Mouse (Mus musculus): ENCODE data around the gene Pkd1l1. TPM values are rescaled to one million over a fixed set of nuclear protein-coding genes. Genes with fewer than 3 reads are reported as not detected.

Pkd1l1 gene
- polyA plus RNA-seq, 1 experiment from 2014 or later, result 0.10 TPM

- 76% methylated on average over 8 of the region's 8 CpGs for WGBS
- no peak overlapping the region for H3K9ac ChIP-seq
- no peak for ATAC-seq (ENCODE audit: borderline replicate concordance, extremely low read depth, low FRiP score, low TSS enrichment)
- no peak overlapping the region for H3K4me2 ChIP-seq
- H3K4me1 ChIP-seq, result no peaks in the 10 kb centered on the region
- H3K27me3 ChIP-seq, result no peaks in the 10 kb centered on the region
- no peaks in the 10 kb centered on the region for H3K36me3 ChIP-seq
- no peaks in the 10 kb centered on the region for H3K9me3 ChIP-seq
- H3K4me3 ChIP-seq, result no peak overlapping the region
- no peak overlapping the region for H3K27ac ChIP-seq
Observed at GRCm38 (mm10) chr11:8916081-8916671, 56.9 kb downstream of the Pkd1l1 start.

GRCm38 (mm10) chr11:8882793-8883192 lies 90.3 kb downstream of the Pkd1l1 start:
- Histone ChIP-seq H3K9ac (no peak overlapping the region), H3K4me1 (no peaks in the 10 kb centered on the region), H3K27ac (no peak overlapping the region), H3K4me2 (no peak overlapping the region), H3K36me3 (no peaks in the 10 kb centered on the region), H3K4me3 (no peak overlapping the region), H3K27me3 (no peaks in the 10 kb centered on the region), H3K9me3 (no peaks in the 10 kb centered on the region)
- peak; percentile 73; the same call in 1 of the 2 replicates for ATAC-seq (ENCODE audit: borderline replicate concordance, extremely low read depth, low FRiP score, low TSS enrichment)
- WGBS, result 55% methylated on average over 4 of the region's 4 CpGs

- Histone ChIP-seq H3K9ac (no peak overlapping the region), H3K4me3 (no peak overlapping the region), H3K4me1 (no peaks in the 10 kb centered on the region), H3K36me3 (no peaks in the 10 kb centered on the region), H3K4me2 (no peak overlapping the region), H3K27ac (no peak overlapping the region), H3K9me3 (no peaks in the 10 kb centered on the region), H3K27me3 (no peaks in the 10 kb centered on the region)
- ATAC-seq (ENCODE audit: borderline replicate concordance, extremely low read depth, low FRiP score, low TSS enrichment), result no peak
- 70% methylated on average over 2 of the region's 2 CpGs for WGBS
Observed at GRCm38 (mm10) chr11:8881521-8881920, 91.5 kb downstream of the Pkd1l1 start.

GRCm38 (mm10) chr11:8870115-8870514 lies 103.0 kb downstream of the Pkd1l1 start:
- Histone ChIP-seq H3K27ac (no peak overlapping the region), H3K4me1 (no peaks in the 10 kb centered on the region), H3K27me3 (no peaks in the 10 kb centered on the region), H3K36me3 (no peaks in the 10 kb centered on the region), H3K9ac (no peak overlapping the region), H3K4me3 (no peak overlapping the region), H3K9me3 (no peaks in the 10 kb centered on the region), H3K4me2 (no peak overlapping the region)
- ATAC-seq (ENCODE audit: borderline replicate concordance, extremely low read depth, low FRiP score, low TSS enrichment), result 0 out of 2 replicates have a peak, but pooled peaks have one; percentile 12
- 85% methylated on average over 5 of the region's 5 CpGs for WGBS

GRCm38 (mm10) chr11:8866021-8866420 lies 107.0 kb downstream of the Pkd1l1 start:
- Histone ChIP-seq H3K36me3 (no peaks in the 10 kb centered on the region), H3K27ac (no peak overlapping the region), H3K9me3 (no peaks in the 10 kb centered on the region), H3K4me2 (no peak overlapping the region), H3K27me3 (no peaks in the 10 kb centered on the region), H3K9ac (no peak overlapping the region), H3K4me1 (no peaks in the 10 kb centered on the region), H3K4me3 (no peak overlapping the region)
- no peak for ATAC-seq (ENCODE audit: borderline replicate concordance, extremely low read depth, low FRiP score, low TSS enrichment)
- 96% methylated on average over 7 of the region's 7 CpGs for WGBS

- Histone ChIP-seq H3K9me3 (no peaks in the 10 kb centered on the region), H3K4me2 (no peak overlapping the region), H3K9ac (no peak overlapping the region), H3K36me3 (no peaks in the 10 kb centered on the region), H3K27me3 (no peaks in the 10 kb centered on the region), H3K27ac (no peak overlapping the region), H3K4me3 (no peak overlapping the region), H3K4me1 (peaks cover 6% of the 10 kb centered on the region; the same call in 1 of the 2 replicates)
- 72% methylated on average over 8 of the region's 8 CpGs for WGBS
- no peak for ATAC-seq (ENCODE audit: borderline replicate concordance, extremely low read depth, low FRiP score, low TSS enrichment)
Observed at GRCm38 (mm10) chr11:8863955-8864675, 109.0 kb downstream of the Pkd1l1 start.

- ATAC-seq (ENCODE audit: borderline replicate concordance, extremely low read depth, low FRiP score, low TSS enrichment), result no peak
- H3K4me2 ChIP-seq, result no peak overlapping the region
- WGBS, result 85% methylated on average over 4 of the region's 4 CpGs
Observed at GRCm38 (mm10) chr11:8862426-8862825, 110.6 kb downstream of the Pkd1l1 start.

GRCm38 (mm10) chr11:8861978-8862377 lies 111.1 kb downstream of the Pkd1l1 start:
- no peak overlapping the region for H3K4me3 ChIP-seq
- no peak overlapping the region for H3K9ac ChIP-seq
- WGBS, result 83% methylated on average over 4 of the region's 4 CpGs
- ATAC-seq (ENCODE audit: borderline replicate concordance, extremely low read depth, low FRiP score, low TSS enrichment), result no peak
- H3K27ac ChIP-seq, result no peak overlapping the region
- no peak overlapping the region for H3K4me2 ChIP-seq
- no peaks in the 10 kb centered on the region for H3K9me3 ChIP-seq
- peaks cover 6% of the 10 kb centered on the region; the same call in 1 of the 2 replicates for H3K4me1 ChIP-seq
- no peaks in the 10 kb centered on the region for H3K36me3 ChIP-seq
- H3K27me3 ChIP-seq, result no peaks in the 10 kb centered on the region

More at GRCm38 (mm10) chr11:8862426-8862825, 110.6 kb downstream of the Pkd1l1 start:
- Histone ChIP-seq H3K4me3 (no peak overlapping the region), H3K36me3 (no peaks in the 10 kb centered on the region), H3K9me3 (no peaks in the 10 kb centered on the region), H3K4me1 (peaks cover 6% of the 10 kb centered on the region; the same call in 1 of the 2 replicates), H3K27ac (no peak overlapping the region), H3K9ac (no peak overlapping the region), H3K27me3 (no peaks in the 10 kb centered on the region)

- Histone ChIP-seq H3K9ac (no peak overlapping the region), H3K36me3 (no peaks in the 10 kb centered on the region), H3K4me3 (no peak overlapping the region), H3K4me2 (no peak overlapping the region), H3K27me3 (no peaks in the 10 kb centered on the region), H3K4me1 (peaks cover 6% of the 10 kb centered on the region; the same call in 1 of the 2 replicates), H3K9me3 (no peaks in the 10 kb centered on the region), H3K27ac (no peak overlapping the region)
- 32% methylated on average over 3 of the region's 3 CpGs for WGBS
- ATAC-seq (ENCODE audit: borderline replicate concordance, extremely low read depth, low FRiP score, low TSS enrichment), result no peak
Observed at GRCm38 (mm10) chr11:8860878-8861277, 112.2 kb downstream of the Pkd1l1 start.

- Histone ChIP-seq H3K36me3 (no peaks in the 10 kb centered on the region), H3K27ac (no peak overlapping the region), H3K27me3 (no peaks in the 10 kb centered on the region), H3K4me3 (no peak overlapping the region), H3K4me2 (no peak overlapping the region), H3K9ac (no peak overlapping the region), H3K9me3 (no peaks in the 10 kb centered on the region), H3K4me1 (peaks cover 6% of the 10 kb centered on the region; the same call in 1 of the 2 replicates)
- 0 out of 2 replicates have a peak, but pooled peaks have one; percentile 25 for ATAC-seq (ENCODE audit: borderline replicate concordance, extremely low read depth, low FRiP score, low TSS enrichment)
- WGBS, result 8% methylated on average over 5 of the region's 5 CpGs
Observed at GRCm38 (mm10) chr11:8859868-8860267, 113.2 kb downstream of the Pkd1l1 start.

GRCm38 (mm10) chr11:8859041-8859440 lies 114.0 kb downstream of the Pkd1l1 start:
- WGBS, result 60% methylated on average over 3 of the region's 3 CpGs
- ATAC-seq (ENCODE audit: borderline replicate concordance, extremely low read depth, low FRiP score, low TSS enrichment), result no peak
- no peak overlapping the region for H3K9ac ChIP-seq
- H3K27me3 ChIP-seq, result no peaks in the 10 kb centered on the region
- peaks cover 6% of the 10 kb centered on the region; the same call in 1 of the 2 replicates for H3K4me1 ChIP-seq
- no peaks in the 10 kb centered on the region for H3K9me3 ChIP-seq
- H3K36me3 ChIP-seq, result no peaks in the 10 kb centered on the region
- no peak overlapping the region for H3K4me3 ChIP-seq
- no peak overlapping the region for H3K4me2 ChIP-seq
- no peak overlapping the region for H3K27ac ChIP-seq

GRCm38 (mm10) chr11:8856125-8856524 lies 116.9 kb downstream of the Pkd1l1 start:
- WGBS, result 62% methylated on average over 5 of the region's 5 CpGs
- H3K4me2 ChIP-seq, result no peak overlapping the region
- no peak for ATAC-seq (ENCODE audit: borderline replicate concordance, extremely low read depth, low FRiP score, low TSS enrichment)

More at GRCm38 (mm10) chr11:8856125-8856524, 116.9 kb downstream of the Pkd1l1 start:
- Histone ChIP-seq H3K9ac (no peak overlapping the region), H3K27me3 (no peaks in the 10 kb centered on the region), H3K27ac (no peak overlapping the region), H3K9me3 (no peaks in the 10 kb centered on the region), H3K36me3 (no peaks in the 10 kb centered on the region), H3K4me1 (peaks cover 6% of the 10 kb centered on the region; the same call in 1 of the 2 replicates), H3K4me3 (no peak overlapping the region)
